Mouse (Mus musculus): ENCODE measurements at regions not wholly inside any gene's neighbourhood (a gene's known extent, or its start where the extent isn't known, plus 50 kb on each side); places are given as distances from the start of the nearest gene placed in this dataset.

GRCm38 (mm10) chr10:26493801-26494200 lies 118.0 kb upstream of the L3mbtl3 start:
- TF ChIP-seq CTCF (IDR thresholded peaks at IDR 0.05; ENCODE audit: low read depth) (no peak), EP300 (optimal IDR thresholded peaks at IDR 0.05) (no peak)
- WGBS, result 91% methylated on average over 2 of the region's 2 CpGs

GRCm38 (mm10) chr10:26494380-26494781 lies 118.6 kb upstream of the L3mbtl3 start:
- ATAC-seq (ENCODE audit: low FRiP score, low TSS enrichment) (no peak), DNase-seq (ENCODE audit: low spot score) (peak; percentile 46)
- no peaks in the 10 kb centered on the region for H3K27me3 ChIP-seq (ENCODE audit: control insufficient read depth, insufficient read depth, low read length)
- no peak overlapping the region for H3K27ac ChIP-seq (replicated peaks)
- no peaks in the 10 kb centered on the region for H3K9me3 ChIP-seq (ENCODE audit: control insufficient read depth, low read length)
- H3K4me1 ChIP-seq (replicated peaks; ENCODE audit: control insufficient read depth, insufficient read depth), result no peaks in the 10 kb centered on the region
- no peak overlapping the region for H3K4me3 ChIP-seq (ENCODE audit: low read depth, low read length)
- TF ChIP-seq CTCF (IDR thresholded peaks at IDR 0.05; ENCODE audit: low read depth), result peak; percentile 80
- no peak for TF ChIP-seq EP300 (optimal IDR thresholded peaks at IDR 0.05)
- H3K36me3 ChIP-seq (ENCODE audit: control insufficient read depth, insufficient read depth, low read length), result no peaks in the 10 kb centered on the region
- 52% methylated on average over 9 of the region's 9 CpGs for WGBS
- no peak overlapping the region for H3K9ac ChIP-seq (ENCODE audit: low read length)
- no peak overlapping the region for H3K4me2 ChIP-seq (replicated peaks; ENCODE audit: low read depth)

More at GRCm38 (mm10) chr10:26493801-26494200, 118.0 kb upstream of the L3mbtl3 start:
- no peak overlapping the region for H3K9ac ChIP-seq (ENCODE audit: low read length)
- H3K9me3 ChIP-seq (ENCODE audit: control insufficient read depth, low read length), result no peaks in the 10 kb centered on the region
- no peak for DNase-seq (ENCODE audit: low spot score)
- H3K36me3 ChIP-seq (ENCODE audit: control insufficient read depth, insufficient read depth, low read length), result no peaks in the 10 kb centered on the region
- no peaks in the 10 kb centered on the region for H3K4me1 ChIP-seq (replicated peaks; ENCODE audit: control insufficient read depth, insufficient read depth)
- no peak overlapping the region for H3K27ac ChIP-seq (replicated peaks)
- no peak overlapping the region for H3K4me2 ChIP-seq (replicated peaks; ENCODE audit: low read depth)
- ATAC-seq (ENCODE audit: low FRiP score, low TSS enrichment), result no peak
- no peak overlapping the region for H3K4me3 ChIP-seq (ENCODE audit: low read depth, low read length)
- no peaks in the 10 kb centered on the region for H3K27me3 ChIP-seq (ENCODE audit: control insufficient read depth, insufficient read depth, low read length)

GRCm38 (mm10) chr10:26500265-26500935 lies 124.6 kb upstream of the L3mbtl3 start:
- Histone ChIP-seq H3K27ac (replicated peaks) (no peak overlapping the region), H3K9me3 (ENCODE audit: control insufficient read depth, low read length) (no peaks in the 10 kb centered on the region), H3K27me3 (ENCODE audit: control insufficient read depth, insufficient read depth, low read length) (no peaks in the 10 kb centered on the region), H3K9ac (ENCODE audit: low read length) (no peak overlapping the region), H3K4me3 (ENCODE audit: low read depth, low read length) (no peak overlapping the region), H3K4me2 (replicated peaks; ENCODE audit: low read depth) (no peak overlapping the region), H3K36me3 (ENCODE audit: control insufficient read depth, insufficient read depth, low read length) (no peaks in the 10 kb centered on the region), H3K4me1 (replicated peaks; ENCODE audit: control insufficient read depth, insufficient read depth) (no peaks in the 10 kb centered on the region)
- DNase-seq (ENCODE audit: low spot score) (no peak), ATAC-seq (ENCODE audit: low FRiP score, low TSS enrichment) (no peak)
- 82% methylated on average over 12 of the region's 12 CpGs for WGBS
- TF ChIP-seq CTCF (IDR thresholded peaks at IDR 0.05; ENCODE audit: low read depth), result no peak
- no peak for TF ChIP-seq EP300 (optimal IDR thresholded peaks at IDR 0.05)

- Histone ChIP-seq H3K4me1 (replicated peaks; ENCODE audit: control insufficient read depth, insufficient read depth) (no peaks in the 10 kb centered on the region), H3K27ac (replicated peaks) (no peak overlapping the region), H3K4me2 (replicated peaks; ENCODE audit: low read depth) (no peak overlapping the region), H3K9ac (ENCODE audit: low read length) (no peak overlapping the region), H3K9me3 (ENCODE audit: control insufficient read depth, low read length) (no peaks in the 10 kb centered on the region), H3K4me3 (ENCODE audit: low read depth, low read length) (no peak overlapping the region), H3K36me3 (ENCODE audit: control insufficient read depth, insufficient read depth, low read length) (no peaks in the 10 kb centered on the region), H3K27me3 (ENCODE audit: control insufficient read depth, insufficient read depth, low read length) (no peaks in the 10 kb centered on the region)
- no peak for ATAC-seq (ENCODE audit: low FRiP score, low TSS enrichment)
- TF ChIP-seq EP300 (optimal IDR thresholded peaks at IDR 0.05) (no peak), CTCF (IDR thresholded peaks at IDR 0.05; ENCODE audit: low read depth) (no peak)
- no peak for DNase-seq (ENCODE audit: low spot score)
- 65% methylated on average over 6 of the region's 6 CpGs for WGBS
Observed at GRCm38 (mm10) chr10:26520879-26521278, 145.1 kb upstream of the L3mbtl3 start.

GRCm38 (mm10) chr10:26525848-26526546 lies 150.2 kb upstream of the L3mbtl3 start:
- no peak overlapping the region for H3K27ac ChIP-seq (replicated peaks)
- H3K9me3 ChIP-seq (ENCODE audit: control insufficient read depth, low read length), result no peaks in the 10 kb centered on the region
- H3K9ac ChIP-seq (ENCODE audit: low read length), result no peak overlapping the region
- no peak overlapping the region for H3K4me3 ChIP-seq (ENCODE audit: low read depth, low read length)
- no peaks in the 10 kb centered on the region for H3K4me1 ChIP-seq (replicated peaks; ENCODE audit: control insufficient read depth, insufficient read depth)
- WGBS, result 78% methylated on average over 4 of the region's 4 CpGs
- no peak overlapping the region for H3K4me2 ChIP-seq (replicated peaks; ENCODE audit: low read depth)
- H3K27me3 ChIP-seq (ENCODE audit: control insufficient read depth, insufficient read depth, low read length), result no peaks in the 10 kb centered on the region
- no peak for ATAC-seq (ENCODE audit: low FRiP score, low TSS enrichment)
- no peaks in the 10 kb centered on the region for H3K36me3 ChIP-seq (ENCODE audit: control insufficient read depth, insufficient read depth, low read length)
- no peak for DNase-seq (ENCODE audit: low spot score)
- TF ChIP-seq EP300 (optimal IDR thresholded peaks at IDR 0.05) (no peak), CTCF (IDR thresholded peaks at IDR 0.05; ENCODE audit: low read depth) (no peak)

GRCm38 (mm10) chr10:26540189-26540588 lies 164.4 kb upstream of the L3mbtl3 start:
- H3K27ac ChIP-seq (replicated peaks), result no peak overlapping the region
- no peaks in the 10 kb centered on the region for H3K4me1 ChIP-seq (replicated peaks; ENCODE audit: control insufficient read depth, insufficient read depth)
- H3K9ac ChIP-seq (ENCODE audit: low read length), result no peak overlapping the region
- ATAC-seq (ENCODE audit: low FRiP score, low TSS enrichment), result no peak
- H3K4me2 ChIP-seq (replicated peaks; ENCODE audit: low read depth), result no peak overlapping the region
- TF ChIP-seq CTCF (IDR thresholded peaks at IDR 0.05; ENCODE audit: low read depth) (peak; percentile 58), EP300 (optimal IDR thresholded peaks at IDR 0.05) (no peak)
- H3K4me3 ChIP-seq (ENCODE audit: low read depth, low read length), result no peak overlapping the region
- H3K9me3 ChIP-seq (ENCODE audit: control insufficient read depth, low read length), result no peaks in the 10 kb centered on the region
- no peaks in the 10 kb centered on the region for H3K36me3 ChIP-seq (ENCODE audit: control insufficient read depth, insufficient read depth, low read length)
- H3K27me3 ChIP-seq (ENCODE audit: control insufficient read depth, insufficient read depth, low read length), result no peaks in the 10 kb centered on the region
- DNase-seq (ENCODE audit: low spot score), result no peak
